Mouse (Mus musculus): ENCODE data around the gene H2afy2. TPM values are rescaled to one million over a fixed set of nuclear protein-coding genes. Genes with fewer than 3 reads are reported as not detected.

Gene H2afy2
- total and polyA plus RNA-seq, 3 experiments, result 0.25 TPM; not detected in 2

DNA sequence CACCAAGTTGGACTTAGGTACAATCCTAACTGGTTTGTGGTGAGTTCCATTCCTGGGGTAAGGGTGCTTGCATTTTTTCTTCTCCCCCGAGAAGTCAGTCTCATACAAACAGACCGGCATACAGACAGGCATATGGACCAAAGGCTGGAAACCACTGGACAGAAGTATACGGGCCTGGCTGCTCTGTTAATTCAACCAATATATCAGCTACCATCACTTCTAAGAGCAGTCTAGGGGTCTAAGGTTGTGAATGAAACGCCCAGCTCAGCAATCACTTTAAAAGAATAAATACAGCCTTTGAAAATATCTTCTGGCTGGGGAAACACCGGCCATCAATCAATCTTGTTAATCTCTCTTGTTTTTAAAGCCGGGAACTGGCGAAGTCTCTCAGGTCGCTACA, 11.5 kb upstream of the H2afy2 start:
- no peaks in the 10 kb centered on the region for H3K4me1 ChIP-seq (ENCODE audit: control insufficient read depth in 1 of 2, insufficient read depth in 2 of 2, low read length in 2 of 2)
- no peak overlapping the region for H3K4me3 ChIP-seq (ENCODE audit: control insufficient read depth in 1 of 2, insufficient read depth in 1 of 2, low read depth in 2 of 2, low read length in 2 of 2)
- no peaks in the 10 kb centered on the region for H3K9me3 ChIP-seq (replicated peaks; ENCODE audit: insufficient read depth, low read length)
- no peak for DNase-seq (ENCODE audit: low read depth, low spot score)
- no peak overlapping the region for H3K9ac ChIP-seq (ENCODE audit: control insufficient read depth, low read depth, low read length, poor library complexity, severe bottlenecking)
- no peaks in the 10 kb centered on the region for H3K27me3 ChIP-seq (ENCODE audit: control insufficient read depth in 1 of 2, insufficient read depth in 2 of 2, low read length in 2 of 2)
- TF ChIP-seq GABPA (IDR thresholded peaks at IDR 0.05; ENCODE audit: low read depth, low read length), result no peak
- no peak for TF ChIP-seq TAL1 (IDR thresholded peaks at IDR 0.05; ENCODE audit: low read length)
- TF ChIP-seq MAX (IDR thresholded peaks at IDR 0.05; ENCODE audit: low read length), result no peak
- TF ChIP-seq NRF1 (IDR thresholded peaks at IDR 0.05; ENCODE audit: insufficient read depth, low read depth, low read length, poor library complexity, severe bottlenecking), result no peak
- no peak for TF ChIP-seq CHD2 (IDR thresholded peaks at IDR 0.05; ENCODE audit: low read length)
- TF ChIP-seq RCOR1 (IDR thresholded peaks at IDR 0.05; ENCODE audit: low read depth, low read length), result no peak
- no peak for TF ChIP-seq MAZ (IDR thresholded peaks at IDR 0.05; ENCODE audit: low read depth, low read length)
- TF ChIP-seq SIN3A (IDR thresholded peaks at IDR 0.05; ENCODE audit: low read length), result no peak
- TF ChIP-seq JUND (IDR thresholded peaks at IDR 0.05; ENCODE audit: low read depth, low read length), result no peak
- TF ChIP-seq MAFK (IDR thresholded peaks at IDR 0.05; ENCODE audit: borderline replicate concordance, low read depth, low read length), result no peak
- no peak for TF ChIP-seq EP300 (IDR thresholded peaks at IDR 0.05; ENCODE audit: low read depth in 1 of 2, low read length in 2 of 2)
- no peak for TF ChIP-seq ZMIZ1 (IDR thresholded peaks at IDR 0.05; ENCODE audit: low read depth, low read length)
- no peak for TF ChIP-seq ETS1 (IDR thresholded peaks at IDR 0.05; ENCODE audit: low read depth, low read length)
- TF ChIP-seq KAT2A (conservative IDR thresholded peaks at IDR 0.05; ENCODE audit: low read depth, low read length), result no peak
- no peak for TF ChIP-seq CHD1 (IDR thresholded peaks at IDR 0.05; ENCODE audit: low read depth, low read length)
- TF ChIP-seq MEF2A (IDR thresholded peaks at IDR 0.05; ENCODE audit: extremely low read depth, insufficient replicate concordance, low read depth, low read length, poor library complexity, severe bottlenecking), result no peak
- no peak overlapping the region for H3K27ac ChIP-seq (ENCODE audit: control insufficient read depth, low read depth, low read length)
- H3K36me3 ChIP-seq (ENCODE audit: control insufficient read depth in 1 of 2, insufficient read depth in 2 of 2, low read length in 2 of 2), result no peaks in the 10 kb centered on the region
- no peaks in the 10 kb centered on the region for H3K79me2 ChIP-seq (ENCODE audit: control insufficient read depth, insufficient read depth, low read length, poor library complexity)

DNA sequence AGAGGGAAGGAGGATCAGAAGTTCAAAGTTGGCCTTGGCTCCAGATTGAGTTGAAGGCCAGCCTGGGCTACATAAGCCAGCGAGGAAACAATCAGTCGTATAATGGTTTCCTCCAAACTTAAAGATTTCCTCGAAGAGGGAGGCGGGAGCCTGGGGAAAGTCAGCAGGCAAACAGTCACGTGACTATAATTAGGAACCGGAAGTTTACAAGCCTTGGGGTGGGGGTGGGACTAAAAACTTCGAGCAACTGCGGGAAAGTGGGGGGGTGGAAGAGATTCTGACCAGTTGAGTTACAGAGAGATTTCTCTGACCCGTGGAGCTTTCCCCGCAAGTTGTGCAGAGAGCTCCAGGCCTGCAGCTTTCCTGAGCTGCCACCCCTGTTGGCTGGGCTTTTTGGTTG, 11.0 kb upstream of the H2afy2 start:
- no peaks in the 10 kb centered on the region for H3K4me1 ChIP-seq (ENCODE audit: control insufficient read depth in 1 of 2, insufficient read depth in 2 of 2, low read length in 2 of 2)
- H3K36me3 ChIP-seq (ENCODE audit: control insufficient read depth in 1 of 2, insufficient read depth in 2 of 2, low read length in 2 of 2), result no peaks in the 10 kb centered on the region
- H3K27ac ChIP-seq (ENCODE audit: control insufficient read depth, low read depth, low read length), result no peak overlapping the region
- TF ChIP-seq USF1 (IDR thresholded peaks at IDR 0.05; ENCODE audit: low read depth, low read length) (peak; percentile 36; the same call in 1 of the 2 replicates), BHLHE40 (IDR thresholded peaks at IDR 0.05; ENCODE audit: borderline replicate concordance, low read depth, low read length) (no peak), TCF12 (IDR thresholded peaks at IDR 0.05; ENCODE audit: low read depth, low read length) (no peak)
- no peak overlapping the region for H3K9ac ChIP-seq (ENCODE audit: control insufficient read depth, low read depth, low read length, poor library complexity, severe bottlenecking)
- H3K27me3 ChIP-seq (ENCODE audit: control insufficient read depth in 1 of 2, insufficient read depth in 2 of 2, low read length in 2 of 2), result no peaks in the 10 kb centered on the region
- no peaks in the 10 kb centered on the region for H3K79me2 ChIP-seq (ENCODE audit: control insufficient read depth, insufficient read depth, low read length, poor library complexity)
- no peaks in the 10 kb centered on the region for H3K9me3 ChIP-seq (replicated peaks; ENCODE audit: insufficient read depth, low read length)
- DNase-seq (ENCODE audit: low read depth, low spot score), result no peak
- H3K4me3 ChIP-seq (ENCODE audit: control insufficient read depth in 1 of 2, insufficient read depth in 1 of 2, low read depth in 2 of 2, low read length in 2 of 2), result no peak overlapping the region
